Mouse (Mus musculus): ENCODE measurements around the gene L3mbtl2. TPM values are rescaled to one million over a fixed set of nuclear protein-coding genes. Genes with fewer than 3 reads are reported as not detected.

Gene L3mbtl2
- polyA plus RNA-seq, 1 experiment = 0.52 TPM

- H3K27me3 ChIP-seq (ENCODE audit: control insufficient read depth) = no peaks in the 10 kb centered on the region
- H3K9me3 ChIP-seq (ENCODE audit: control insufficient read depth, low read length) = no peaks in the 10 kb centered on the region
- H3K36me3 ChIP-seq (ENCODE audit: control insufficient read depth) = peaks cover 96% of the 10 kb centered on the region
- H3K4me3 ChIP-seq (replicated peaks) = no peak overlapping the region
- H3K4me1 ChIP-seq (ENCODE audit: control insufficient read depth) = peaks cover 29% of the 10 kb centered on the region
- no peak for TF ChIP-seq TAL1 (IDR thresholded peaks at IDR 0.05; ENCODE audit: low read length)
- TF ChIP-seq GATA1 (IDR thresholded peaks at IDR 0.05; ENCODE audit: low read length) = no peak
Observed at GRCm38 (mm10) chr15:81723653-81724052, 60.0 kb downstream of the L3mbtl2 start.

GRCm38 (mm10) chr15:81725965-81726364 is 62.3 kb downstream of the L3mbtl2 start:
- peaks cover 74% of the 10 kb centered on the region for H3K36me3 ChIP-seq (ENCODE audit: control insufficient read depth)

GRCm38 (mm10) chr15:81729241-81729791 is 65.6 kb downstream of the L3mbtl2 start:
- TF ChIP-seq GATA1 (IDR thresholded peaks at IDR 0.05; ENCODE audit: low read length) (no peak), TAL1 (IDR thresholded peaks at IDR 0.05; ENCODE audit: low read length) (no peak)
- Histone ChIP-seq H3K4me1 (ENCODE audit: control insufficient read depth) (peaks cover 35% of the 10 kb centered on the region), H3K36me3 (ENCODE audit: control insufficient read depth) (peaks cover 41% of the 10 kb centered on the region), H3K9me3 (ENCODE audit: control insufficient read depth, low read length) (no peaks in the 10 kb centered on the region), H3K4me3 (replicated peaks) (peak overlapping the region; percentile 83), H3K27me3 (ENCODE audit: control insufficient read depth) (peaks cover 12% of the 10 kb centered on the region)

More at GRCm38 (mm10) chr15:81725965-81726364, 62.3 kb downstream of the L3mbtl2 start:
- TF ChIP-seq GATA1 (IDR thresholded peaks at IDR 0.05; ENCODE audit: low read length) = no peak
- TF ChIP-seq TAL1 (IDR thresholded peaks at IDR 0.05; ENCODE audit: low read length) = no peak
- no peaks in the 10 kb centered on the region for H3K27me3 ChIP-seq (ENCODE audit: control insufficient read depth)
- H3K4me3 ChIP-seq (replicated peaks) = peak overlapping the region; percentile 14
- H3K9me3 ChIP-seq (ENCODE audit: control insufficient read depth, low read length) = no peaks in the 10 kb centered on the region
- H3K4me1 ChIP-seq (ENCODE audit: control insufficient read depth) = peaks cover 35% of the 10 kb centered on the region

- TF ChIP-seq GATA1 (IDR thresholded peaks at IDR 0.05; ENCODE audit: low read length) (no peak), TAL1 (IDR thresholded peaks at IDR 0.05; ENCODE audit: low read length) (no peak)
- H3K4me3 ChIP-seq (replicated peaks) = peak overlapping the region; percentile 83
- H3K27me3 ChIP-seq (ENCODE audit: control insufficient read depth) = peaks cover 13% of the 10 kb centered on the region
- no peaks in the 10 kb centered on the region for H3K9me3 ChIP-seq (ENCODE audit: control insufficient read depth, low read length)
- H3K4me1 ChIP-seq (ENCODE audit: control insufficient read depth) = peaks cover 35% of the 10 kb centered on the region
- peaks cover 34% of the 10 kb centered on the region for H3K36me3 ChIP-seq (ENCODE audit: control insufficient read depth)
Observed at GRCm38 (mm10) chr15:81729792-81730635, 66.3 kb downstream of the L3mbtl2 start.

- Histone ChIP-seq H3K9me3 (ENCODE audit: control insufficient read depth, low read length) (no peaks in the 10 kb centered on the region), H3K36me3 (ENCODE audit: control insufficient read depth) (no peaks in the 10 kb centered on the region), H3K27me3 (ENCODE audit: control insufficient read depth) (peaks cover 17% of the 10 kb centered on the region), H3K4me3 (replicated peaks) (no peak overlapping the region), H3K4me1 (ENCODE audit: control insufficient read depth) (peaks cover 7% of the 10 kb centered on the region)
- no peak for TF ChIP-seq GATA1 (IDR thresholded peaks at IDR 0.05; ENCODE audit: low read length)
- TF ChIP-seq TAL1 (IDR thresholded peaks at IDR 0.05; ENCODE audit: low read length) = no peak
Observed at GRCm38 (mm10) chr15:81735075-81735474, 71.4 kb downstream of the L3mbtl2 start.

Other genes with a start within 250 kb of the L3mbtl2 start
- 2.0 and 2.4 TPM in 2 replicates for gene Rbx1, start 197.6 kb upstream of the L3mbtl2 start, polyA plus RNA-seq (2012)
- 2.2 and 2.4 TPM in 2 replicates for gene Ep300, start 78.5 kb upstream of the L3mbtl2 start, polyA plus RNA-seq (2012)
- gene Chadl, start 33.4 kb downstream of the L3mbtl2 start, polyA plus RNA-seq (2012) = 0.03 TPM in 1 of 2 replicates, not detected in the other
- gene Zc3h7b, start 81.2 kb downstream of the L3mbtl2 start, polyA plus RNA-seq (2012) = 0.78 and 0.85 TPM in 2 replicates
- 43.1 and 44.2 TPM in 2 replicates for gene Rangap1, start 81.6 kb downstream of the L3mbtl2 start, polyA plus RNA-seq (2012)
- gene Tef, start 138.5 kb downstream of the L3mbtl2 start, polyA plus RNA-seq (2012) = 0.26 and 0.90 TPM in 2 replicates
- gene Tob2, start 194.9 kb downstream of the L3mbtl2 start, polyA plus RNA-seq (2012) = 1.7 and 2.3 TPM in 2 replicates
- gene Phf5a, start 208.0 kb downstream of the L3mbtl2 start, polyA plus RNA-seq (2012) = 1.9 and 3.0 TPM in 2 replicates
- gene Aco2, start 208.4 kb downstream of the L3mbtl2 start, polyA plus RNA-seq (2012) = 17.5 and 19.1 TPM in 2 replicates

Data from erythroblast, embryonic 14.5 days (primary cell).